Comparison of ENCODE assay signal across 19 mouse cellular contexts in genomic region chr8:73767233-73767632, GRCm38 (mm10).
DNase-seq lines count a peak whose midpoint lies in the region; ATAC-seq lines count a peak whose summit lies in the region.
"Had no signal": no experiment of that assay in that cellular context is flagged by ENCODE, and none has a peak within 500 bp of the region (broad histone marks: within the 10 kb centered on the region; RNA-seq: fewer than 3 reads in every experiment).

No protein-coding gene starts in this region.

- DNase-seq in forebrain, embryonic 14.5 days (ENCODE audit: low spot score), result peak; percentile 1
- DNase-seq in fat pad, adult 2 months (ENCODE audit: extremely low read depth, low read depth, low spot score), result peak; percentile 33
- DNase-seq in adrenal gland, postnatal 14 days, result no peak
- no peak for DNase-seq in kidney, adult 9 months
- DNase-seq: adrenal gland, postnatal 25 days; cerebellum, adult 18-20 months; cerebellum, postnatal 36 days; gastrocnemius, postnatal 36 days; kidney, adult 8-10 months; kidney, postnatal 4 days; thymus, postnatal 25 days had no signal

- no peak overlapping the region for H3K4me3 ChIP-seq in forebrain, embryonic 14.5 days (ENCODE audit: low read depth, low read length)
- no peak overlapping the region for H3K4me3 ChIP-seq in forebrain, embryonic 16.5 days (replicated peaks; ENCODE audit: low read length)
- H3K4me3 ChIP-seq in neural tube, embryonic 12.5 days, result no peak overlapping the region
- no peak overlapping the region for H3K4me3 ChIP-seq in neural tube, embryonic 15.5 days (replicated peaks)
- no peak overlapping the region for H3K4me3 ChIP-seq in neural tube, embryonic 13.5 days
- H3K4me3 ChIP-seq: embryonic facial prominence, embryonic 13.5 days; limb, embryonic 13.5 days had no signal

- H3K9ac ChIP-seq in forebrain, embryonic 14.5 days (ENCODE audit: low read length), result no peak overlapping the region
- H3K9ac ChIP-seq in forebrain, embryonic 16.5 days (replicated peaks; ENCODE audit: low read depth, low read length), result no peak overlapping the region
- H3K9ac ChIP-seq in neural tube, embryonic 12.5 days, result no peak overlapping the region
- H3K9ac ChIP-seq in neural tube, embryonic 15.5 days (replicated peaks), result no peak overlapping the region
- H3K9ac ChIP-seq in neural tube, embryonic 13.5 days, result no peak overlapping the region
- H3K9ac ChIP-seq: embryonic facial prominence, embryonic 13.5 days; limb, embryonic 13.5 days; liver, embryonic 14.5 days had no signal

- H3K9me3 ChIP-seq in forebrain, embryonic 14.5 days (replicated peaks; ENCODE audit: control insufficient read depth, low read length), result no peaks in the 10 kb centered on the region
- no peaks in the 10 kb centered on the region for H3K9me3 ChIP-seq in forebrain, embryonic 16.5 days (ENCODE audit: control insufficient read depth, low read length)
- no peaks in the 10 kb centered on the region for H3K9me3 ChIP-seq in neural tube, embryonic 12.5 days
- no peaks in the 10 kb centered on the region for H3K9me3 ChIP-seq in neural tube, embryonic 15.5 days (replicated peaks)
- H3K9me3 ChIP-seq in neural tube, embryonic 13.5 days, result no peaks in the 10 kb centered on the region
- H3K9me3 ChIP-seq: embryonic facial prominence, embryonic 13.5 days; limb, embryonic 13.5 days had no signal

- no peak overlapping the region for H3K27ac ChIP-seq in forebrain, embryonic 14.5 days (ENCODE audit: low read depth, low read length)
- H3K27ac ChIP-seq in forebrain, embryonic 16.5 days (ENCODE audit: low read length), result no peak overlapping the region
- H3K27ac ChIP-seq in neural tube, embryonic 12.5 days, result no peak overlapping the region
- H3K27ac ChIP-seq in neural tube, embryonic 15.5 days (replicated peaks), result no peak overlapping the region
- no peak overlapping the region for H3K27ac ChIP-seq in neural tube, embryonic 13.5 days (replicated peaks)
- H3K27ac ChIP-seq: embryonic facial prominence, embryonic 13.5 days; limb, embryonic 13.5 days; liver, embryonic 14.5 days had no signal

- no peak for ATAC-seq in forebrain, embryonic 14.5 days
- ATAC-seq in forebrain, embryonic 16.5 days, result no peak
- peak; percentile 68; the same call in 1 of the 2 replicates for ATAC-seq in neural tube, embryonic 12.5 days (ENCODE audit: low FRiP score, low read depth)
- no peak; the same call in 1 of the 2 replicates for ATAC-seq in neural tube, embryonic 15.5 days (ENCODE audit: low FRiP score)
- peak; percentile 36; the same call in 1 of the 2 replicates for ATAC-seq in neural tube, embryonic 13.5 days (ENCODE audit: low read depth)

- no peaks in the 10 kb centered on the region for H3K27me3 ChIP-seq in forebrain, embryonic 14.5 days (replicated peaks; ENCODE audit: control insufficient read depth, insufficient read depth, low read length)
- no peaks in the 10 kb centered on the region for H3K27me3 ChIP-seq in forebrain, embryonic 16.5 days (replicated peaks; ENCODE audit: control insufficient read depth, insufficient read depth, low read length)
- H3K27me3 ChIP-seq in neural tube, embryonic 12.5 days (replicated peaks), result no peaks in the 10 kb centered on the region
- H3K27me3 ChIP-seq in neural tube, embryonic 15.5 days (replicated peaks), result no peaks in the 10 kb centered on the region
- no peaks in the 10 kb centered on the region for H3K27me3 ChIP-seq in neural tube, embryonic 13.5 days
- H3K27me3 ChIP-seq: CH12.LX; embryonic facial prominence, embryonic 13.5 days; limb, embryonic 13.5 days had no signal

- no peaks in the 10 kb centered on the region for H3K4me1 ChIP-seq in forebrain, embryonic 14.5 days (ENCODE audit: control insufficient read depth, insufficient read depth, low read length)
- H3K4me1 ChIP-seq in forebrain, embryonic 16.5 days (replicated peaks; ENCODE audit: control insufficient read depth, insufficient read depth, low read length), result no peaks in the 10 kb centered on the region
- H3K4me1 ChIP-seq in neural tube, embryonic 12.5 days, result no peaks in the 10 kb centered on the region
- no peaks in the 10 kb centered on the region for H3K4me1 ChIP-seq in neural tube, embryonic 15.5 days
- no peaks in the 10 kb centered on the region for H3K4me1 ChIP-seq in neural tube, embryonic 13.5 days (replicated peaks)
- H3K4me1 ChIP-seq: embryonic facial prominence, embryonic 13.5 days; limb, embryonic 13.5 days had no signal

- no peak overlapping the region for H3K4me2 ChIP-seq in forebrain, embryonic 14.5 days (ENCODE audit: low read length)
- H3K4me2 ChIP-seq in forebrain, embryonic 16.5 days (ENCODE audit: low read length), result no peak overlapping the region
- no peak overlapping the region for H3K4me2 ChIP-seq in neural tube, embryonic 12.5 days (replicated peaks)
- no peak overlapping the region for H3K4me2 ChIP-seq in neural tube, embryonic 15.5 days
- no peak overlapping the region for H3K4me2 ChIP-seq in neural tube, embryonic 13.5 days
- H3K4me2 ChIP-seq: embryonic facial prominence, embryonic 13.5 days; limb, embryonic 13.5 days had no signal

- WGBS in forebrain, embryonic 14.5 days, result 13% methylated on average over 2 of the region's 2 CpGs
- 17% methylated on average over 2 of the region's 2 CpGs for WGBS in forebrain, embryonic 16.5 days
- WGBS in neural tube, embryonic 12.5 days, result 32% methylated on average over 2 of the region's 2 CpGs
- WGBS in neural tube, embryonic 15.5 days, result 33% methylated on average over 2 of the region's 2 CpGs
- 30% methylated on average over 2 of the region's 2 CpGs for WGBS in neural tube, embryonic 13.5 days

- H3K36me3 ChIP-seq in forebrain, embryonic 14.5 days (ENCODE audit: control insufficient read depth, insufficient read depth, low read length), result no peaks in the 10 kb centered on the region
- no peaks in the 10 kb centered on the region for H3K36me3 ChIP-seq in forebrain, embryonic 16.5 days (ENCODE audit: control insufficient read depth, insufficient read depth)
- H3K36me3 ChIP-seq in neural tube, embryonic 12.5 days, result no peaks in the 10 kb centered on the region
- no peaks in the 10 kb centered on the region for H3K36me3 ChIP-seq in neural tube, embryonic 15.5 days
- H3K36me3 ChIP-seq in neural tube, embryonic 13.5 days, result no peaks in the 10 kb centered on the region
- H3K36me3 ChIP-seq: embryonic facial prominence, embryonic 13.5 days; limb, embryonic 13.5 days had no signal

Comparison
In these comparisons a context has a peak if more than half of its experiments do, and no peak if none do; other contexts are left out.
1. ATAC-seq: peak in neural tube, embryonic 12.5 days (single experiment) and neural tube, embryonic 13.5 days (single experiment); none in forebrain, embryonic 14.5 days (single experiment), forebrain, embryonic 16.5 days (single experiment) and neural tube, embryonic 15.5 days (single experiment).
2. DNase-seq: peak in forebrain, embryonic 14.5 days (single experiment) and fat pad, adult 2 months (single experiment); none in adrenal gland, postnatal 14 days (single experiment) and kidney, adult 9 months (single experiment).